Mouse (Mus musculus) T-helper 2 cell (primary cell): Measurements from ENCODE around the gene Atf3.

Experiments used
- in situ Hi-C: fragments of 300-600 bp; cut with MboI, MseI; formaldehyde crosslinking; loops from one replicate; pipeline ENCODE4 v1.15.1; 2025; ENCODE audit warnings: high pct_unique_total_duplicates

Atf3 gene

DNA sequence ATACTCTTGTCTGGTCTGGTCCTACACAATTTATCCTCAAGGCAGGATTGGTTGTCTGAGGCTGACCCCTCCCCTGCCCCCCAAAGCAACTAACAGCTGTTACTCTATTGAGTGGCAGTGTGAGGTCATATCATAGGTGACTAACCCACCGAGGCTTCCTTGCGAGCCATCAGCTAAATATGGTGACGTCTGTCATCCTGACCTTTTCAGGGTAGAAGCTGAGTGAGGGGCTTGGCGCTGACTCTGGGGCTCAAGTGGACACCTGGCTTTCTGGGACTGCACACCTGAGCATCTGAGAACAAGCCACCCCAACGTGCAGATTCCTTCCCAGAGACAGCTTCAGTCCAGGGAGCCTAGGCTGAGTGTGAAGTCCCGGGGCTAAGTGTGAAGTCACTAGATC is at the start of gene Atf3:
Gene Atf3 (minus strand): TSS at position 101 of the 400 bp plus-strand sequence.
- in situ Hi-C loops: no loop called here

- in situ Hi-C loops: no loop called here
Observed at GRCm38 (mm10) chr1:191267162-191267561, 49.3 kb upstream of the Atf3 start.

DNA sequence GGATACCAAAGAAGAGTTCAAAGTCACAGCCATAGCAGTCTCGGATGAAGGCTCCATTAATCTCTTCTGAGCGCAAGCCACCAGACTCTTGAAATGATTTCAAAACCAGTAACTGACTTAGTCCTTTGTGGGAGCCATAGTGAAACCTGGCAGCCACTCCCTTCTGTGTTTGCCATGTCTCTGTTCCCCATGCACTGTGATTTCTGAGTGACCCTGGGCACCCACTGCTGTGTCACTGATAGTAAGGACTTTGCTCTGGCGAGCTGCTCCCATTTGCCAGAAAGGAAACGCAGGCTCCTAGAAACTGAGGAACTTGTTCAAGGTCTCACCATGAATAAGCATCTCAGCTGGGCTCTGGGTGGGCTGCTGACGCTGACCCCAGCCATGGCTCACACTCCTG is 45.6 kb upstream of the Atf3 start:
- in situ Hi-C loops: no loop called here

GRCm38 (mm10) chr1:191261861-191262260 is 44.0 kb upstream of the Atf3 start:
- in situ Hi-C loops: no loop called here

GRCm38 (mm10) chr1:191259661-191260060 is 41.8 kb upstream of the Atf3 start:
- in situ Hi-C loops: no loop called here

DNA sequence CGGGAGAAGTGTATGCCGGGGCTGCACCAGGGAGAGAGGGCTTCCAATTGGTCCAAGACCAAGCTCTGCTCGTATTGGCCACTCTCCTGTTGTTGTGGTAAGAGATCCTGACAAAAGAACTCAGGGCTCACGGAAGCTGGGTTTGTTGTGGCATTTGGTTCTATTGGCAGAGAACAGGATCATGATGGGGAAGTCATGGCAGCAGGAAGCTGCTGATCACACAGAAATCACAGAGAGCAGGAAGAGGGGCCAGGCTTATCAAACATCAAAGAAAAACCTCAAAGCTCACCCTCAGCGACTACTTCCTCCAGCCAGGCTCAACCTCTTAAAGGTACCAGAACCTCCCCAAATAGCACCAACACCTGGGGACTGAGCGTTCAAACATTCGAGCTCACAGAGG is 41.3 kb upstream of the Atf3 start:
- in situ Hi-C loops: no loop called here

GRCm38 (mm10) chr1:191258521-191258920 is 40.7 kb upstream of the Atf3 start:
- in situ Hi-C loops: no loop called here

DNA sequence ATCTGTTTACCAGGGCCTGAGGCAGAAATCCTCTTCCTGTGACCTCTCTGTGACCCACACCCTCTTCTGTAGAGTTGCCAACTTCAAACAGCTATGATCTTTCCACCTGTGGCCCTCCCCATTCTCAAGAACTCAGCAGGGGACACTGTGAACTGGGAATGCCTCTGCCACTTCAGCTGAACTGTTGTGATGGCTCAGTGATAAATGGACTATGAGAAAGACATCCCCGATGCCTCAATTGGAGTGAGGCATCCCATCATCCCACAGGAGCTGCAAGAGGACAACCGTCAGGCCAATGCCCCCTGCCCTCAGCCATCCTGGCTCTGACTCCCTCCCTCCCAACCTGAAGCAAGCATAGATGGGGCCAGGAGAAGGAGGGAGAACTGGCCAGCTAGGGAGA is 40.1 kb upstream of the Atf3 start:
- in situ Hi-C loops: no loop called here

- in situ Hi-C loops: no loop called here
Observed at GRCm38 (mm10) chr1:191257351-191257771, 39.5 kb upstream of the Atf3 start.

- in situ Hi-C loops: no loop called here
Observed at GRCm38 (mm10) chr1:191256566-191257350, 38.9 kb upstream of the Atf3 start.

GRCm38 (mm10) chr1:191256134-191256533 is 38.3 kb upstream of the Atf3 start:
- in situ Hi-C loops: no loop called here

GRCm38 (mm10) chr1:191254448-191254847 is 36.6 kb upstream of the Atf3 start:
- in situ Hi-C loops: no loop called here

DNA sequence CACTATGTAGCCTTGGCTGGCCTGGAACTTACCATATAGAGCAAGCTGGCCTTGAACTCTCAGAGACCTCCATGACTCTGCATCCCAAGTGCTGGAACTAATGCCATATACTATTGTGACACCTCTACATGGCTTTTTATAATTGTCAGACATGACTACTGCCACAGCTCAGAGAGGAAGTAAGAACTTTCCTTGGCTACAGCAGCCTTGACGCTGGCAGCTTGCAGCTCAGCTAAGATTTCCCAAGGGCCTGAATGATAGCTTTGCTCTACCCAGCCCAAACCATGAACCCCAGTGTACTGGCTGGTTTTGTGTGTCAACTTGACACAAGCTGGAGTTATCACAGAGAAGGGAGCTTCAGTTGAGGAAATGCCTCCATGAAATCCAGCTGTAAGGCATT is 35.8 kb upstream of the Atf3 start:
- in situ Hi-C loops: no loop called here

DNA sequence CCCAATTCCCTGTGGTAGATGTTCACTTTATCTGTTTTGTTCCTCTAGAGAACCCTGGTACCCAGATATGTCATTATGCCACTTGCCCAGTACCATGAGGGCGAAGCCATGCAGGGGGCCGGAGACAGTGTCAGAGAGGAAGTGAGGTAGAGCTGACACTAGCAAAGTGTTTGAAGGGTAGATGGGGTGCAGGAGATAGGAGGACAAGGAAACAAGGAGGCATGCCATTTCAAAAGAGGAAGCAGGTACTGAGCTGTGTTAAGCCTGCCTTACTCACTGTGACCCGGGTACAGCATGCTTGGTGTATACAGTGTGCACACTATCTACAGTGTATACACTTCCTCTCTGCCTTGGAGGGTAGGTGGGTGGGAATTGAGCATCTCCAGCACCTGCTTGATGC is 32.1 kb upstream of the Atf3 start:
- in situ Hi-C loops: no loop called here

- in situ Hi-C loops: no loop called here
Observed at GRCm38 (mm10) chr1:191248423-191248822, 30.6 kb upstream of the Atf3 start.

- in situ Hi-C loops: no loop called here
Observed at GRCm38 (mm10) chr1:191247561-191247960, 29.7 kb upstream of the Atf3 start.

- in situ Hi-C loops: no loop called here
Observed at GRCm38 (mm10) chr1:191243855-191244254, 26.0 kb upstream of the Atf3 start.

- in situ Hi-C loops: no loop called here
Observed at GRCm38 (mm10) chr1:191242065-191242698, 24.3 kb upstream of the Atf3 start.

DNA sequence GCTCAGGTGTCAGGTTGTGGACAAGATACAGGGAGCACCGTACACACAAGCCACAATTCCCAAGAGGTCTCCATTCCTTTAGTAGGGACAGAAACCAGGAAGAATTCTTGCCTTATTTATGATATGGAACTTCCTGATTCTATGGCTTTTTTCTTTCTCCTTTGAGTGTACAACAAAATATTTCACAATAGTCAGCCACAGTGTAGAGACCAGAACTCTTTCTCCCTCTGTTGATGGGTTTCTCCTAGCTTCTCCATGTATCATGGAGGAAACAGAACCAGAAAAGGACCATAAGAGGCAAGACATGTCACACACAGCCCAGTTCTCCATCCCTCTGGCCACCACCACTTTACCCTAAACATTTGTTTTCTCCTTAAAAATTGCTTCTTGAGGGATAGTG is 23.7 kb upstream of the Atf3 start:
- in situ Hi-C loops: no loop called here

GRCm38 (mm10) chr1:191239602-191240001 is 21.8 kb upstream of the Atf3 start:
- in situ Hi-C loops: no loop called here

GRCm38 (mm10) chr1:191235788-191236542 is 18.1 kb upstream of the Atf3 start:
- in situ Hi-C loops: no loop called here

- in situ Hi-C loops: no loop called here
Observed at GRCm38 (mm10) chr1:191234837-191235236, 17.0 kb upstream of the Atf3 start.
